Mouse (Mus musculus) intestine, postnatal 0 days (tissue): ENCODE results near the gene Mamdc2. TPM values are rescaled to one million over a fixed set of nuclear protein-coding genes. Genes with fewer than 3 reads are reported as not detected.
"Not testable (repeated sequence)": the region's sequence is repeated elsewhere in the genome, so short reads cannot be mapped to it uniquely, and the experiment has no call there.

ENCODE experiments used
- ATAC-seq: fragments of 200-750 bp; cut with Nextera tagmentation; 2 replicates; pipeline ENCODE4 v1.8.0; 2017; ENCODE audit warnings: mild to moderate bottlenecking, moderate TSS enrichment, moderate library complexity
- H3K27ac ChIP-seq: fragments of 300-500 bp; sonication (generic); 2 replicates; pipeline ENCODE4 v1.5.1; 2014; ENCODE audit warnings: mild to moderate bottlenecking, low read depth, low read length, moderate library complexity
- H3K27me3 ChIP-seq: fragments of 300-500 bp; sonication (generic); replicated peaks from 2 replicates; pipeline ENCODE4 v1.6.1; 2014; ENCODE audit warnings: low read length, mixed read lengths; ENCODE audit not compliant: control insufficient read depth, insufficient read depth
- H3K36me3 ChIP-seq: fragments of 300-500 bp; sonication (generic); 2 replicates; pipeline ENCODE4 v1.6.1; 2014; ENCODE audit warnings: mild to moderate bottlenecking, moderate library complexity; ENCODE audit not compliant: control insufficient read depth, insufficient read depth
- H3K4me1 ChIP-seq: fragments of 300-500 bp; sonication (generic); replicated peaks from 2 replicates; pipeline ENCODE4 v1.6.1; 2014; ENCODE audit warnings: antibody characterized with exemption, low read length, mixed read lengths; ENCODE audit not compliant: control insufficient read depth, insufficient read depth
- H3K4me2 ChIP-seq: fragments of 300-500 bp; sonication (generic); replicated peaks from 2 replicates; pipeline ENCODE4 v1.6.1; 2014; ENCODE audit warnings: low read depth, mild to moderate bottlenecking, moderate library complexity
- H3K4me3 ChIP-seq: fragments of 300-500 bp; sonication (generic); 2 replicates; pipeline ENCODE4 v1.5.1; 2014; ENCODE audit warnings: low read depth, low read length
- H3K9ac ChIP-seq: fragments of 300-500 bp; sonication (generic); 2 replicates; pipeline ENCODE4 v1.6.1; 2014; ENCODE audit warnings: mild to moderate bottlenecking, low read depth, low read length
- H3K9me3 ChIP-seq: fragments of 300-500 bp; sonication (generic); 2 replicates; pipeline ENCODE4 v1.6.1; 2016; ENCODE audit warnings: mixed run types; ENCODE audit not compliant: control insufficient read depth
- CTCF ChIP-seq: sonication (generic); IDR thresholded peaks from 2 replicates; pipeline ENCODE4 v1.5.1; 2016; ENCODE audit warnings: low read depth, mild to moderate bottlenecking, control low read depth, antibody characterized with exemption, moderate library complexity
- WGBS: fragments of 180-500 bp; shearing (Covaris S2); extraction: QIAGEN DNeasy Blood & Tissue Kit; methylation state at CpG from one replicate; pipeline ENCODE4 v1.1.7; 2014; 5-methylcytosine and 5-hydroxymethylcytosine counted together
- polyA plus RNA-seq: library from polyadenylated mRNA; unstranded; fragments of >200 nt; fragmentation: Nextera tagmentation; extraction: Ambion mirVana; gene quantifications from 2 replicates; pipeline ENCODE4 v1.2.1, GENCODE M21; 2015

Gene Mamdc2
- polyA plus RNA-seq = 2.5 and 2.6 TPM in 2 replicates

GRCm38 (mm10) chr19:23447988-23448497 is at the start of gene Mamdc2:
Mamdc2 (minus strand) TSS chr19:23448442.
- Histone ChIP-seq H3K27ac (no peak within 1 kb of the TSS), H3K4me2 (peak within 1 kb of the TSS; percentile 67), H3K9ac (peak within 1 kb of the TSS; percentile 34; the same call in 1 of the 2 replicates), H3K27me3 (0 out of 2 replicates have a peak, but pooled peaks cover 4% of the 10 kb centered on the region), H3K4me1 (peaks cover 4% of the 10 kb centered on the region; the same call in 1 of the 2 replicates), H3K4me3 (peak within 1 kb of the TSS; percentile 50), H3K36me3 (no peaks in the 10 kb centered on the region), H3K9me3 (peaks cover 7% of the 10 kb centered on the region; the same call in 1 of the 2 replicates)
- no peak for ATAC-seq
- WGBS = 1% methylated on average over 19 of the region's 19 CpGs
- no peak for TF ChIP-seq CTCF

DNA sequence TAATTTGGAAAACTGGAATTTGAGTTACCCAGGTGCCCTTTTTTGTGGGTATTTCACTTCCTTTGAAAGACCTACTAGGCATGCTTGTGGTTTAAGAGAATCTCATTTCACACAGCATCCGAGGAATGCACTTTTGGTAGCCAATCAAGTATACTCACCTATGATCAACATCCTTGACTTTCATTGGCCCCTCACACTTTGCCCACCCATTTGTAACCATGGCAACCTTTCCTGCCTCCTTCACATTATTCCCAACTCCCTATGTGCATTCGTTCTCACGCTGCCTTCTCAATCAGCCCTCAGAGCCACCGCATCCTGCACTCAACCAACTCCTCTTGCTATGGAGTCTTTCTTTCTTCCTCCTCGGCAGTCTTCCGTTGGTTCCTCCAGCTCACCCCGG is 49.8 kb upstream of the Mamdc2 start:
- H3K4me1 ChIP-seq = no peaks in the 10 kb centered on the region
- H3K4me3 ChIP-seq = no peak overlapping the region
- H3K27ac ChIP-seq = no peak overlapping the region
- no peaks in the 10 kb centered on the region for H3K27me3 ChIP-seq
- H3K36me3 ChIP-seq = no peaks in the 10 kb centered on the region
- H3K9ac ChIP-seq = no peak overlapping the region
- no peak for TF ChIP-seq CTCF
- no peaks in the 10 kb centered on the region for H3K9me3 ChIP-seq
- no peak overlapping the region for H3K4me2 ChIP-seq
- ATAC-seq = no peak
- WGBS = 86% methylated on average over 7 of the region's 7 CpGs

DNA sequence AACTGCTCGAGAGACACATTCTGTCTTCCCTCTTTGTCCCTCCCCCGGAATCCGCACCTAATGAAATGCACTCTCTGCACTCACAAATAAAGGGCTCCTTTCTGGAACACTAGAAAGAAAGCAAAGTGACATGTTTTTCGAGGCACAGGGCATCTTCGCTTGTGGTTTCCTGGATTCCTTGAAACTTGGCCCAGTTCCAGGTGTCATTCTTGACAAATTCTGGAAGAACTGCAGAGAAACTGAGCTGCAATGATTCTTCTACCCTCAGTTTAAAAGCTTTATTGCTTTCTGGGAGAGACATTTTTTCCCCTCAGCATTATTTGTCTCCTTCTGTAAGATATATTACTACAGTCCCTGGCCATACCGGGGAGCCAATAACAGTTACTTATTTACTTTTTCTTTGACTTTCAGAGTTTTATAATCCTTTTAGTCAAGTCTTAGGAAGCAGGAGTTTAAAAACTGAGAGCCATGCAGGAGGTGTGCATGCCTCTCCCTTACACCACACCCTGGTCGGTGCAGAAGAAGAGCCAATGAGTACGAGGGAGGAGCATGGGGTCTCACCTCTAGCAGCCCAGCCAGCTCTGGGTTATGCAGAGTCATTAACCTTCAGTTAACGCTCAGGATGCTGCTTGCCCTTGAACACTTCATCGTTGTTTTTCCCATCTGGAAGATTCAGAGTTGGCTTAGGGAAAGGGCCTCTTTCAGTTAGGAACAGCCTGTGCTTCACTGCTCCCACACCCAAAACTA is 49.1 kb upstream of the Mamdc2 start:
- no peak for TF ChIP-seq CTCF
- Histone ChIP-seq H3K9ac (no peak overlapping the region), H3K4me1 (no peaks in the 10 kb centered on the region), H3K36me3 (no peaks in the 10 kb centered on the region), H3K4me2 (no peak overlapping the region), H3K9me3 (no peaks in the 10 kb centered on the region), H3K27ac (no peak overlapping the region), H3K4me3 (no peak overlapping the region), H3K27me3 (no peaks in the 10 kb centered on the region)
- no peak for ATAC-seq
- 28% methylated on average over 10 of the region's 10 CpGs for WGBS

DNA sequence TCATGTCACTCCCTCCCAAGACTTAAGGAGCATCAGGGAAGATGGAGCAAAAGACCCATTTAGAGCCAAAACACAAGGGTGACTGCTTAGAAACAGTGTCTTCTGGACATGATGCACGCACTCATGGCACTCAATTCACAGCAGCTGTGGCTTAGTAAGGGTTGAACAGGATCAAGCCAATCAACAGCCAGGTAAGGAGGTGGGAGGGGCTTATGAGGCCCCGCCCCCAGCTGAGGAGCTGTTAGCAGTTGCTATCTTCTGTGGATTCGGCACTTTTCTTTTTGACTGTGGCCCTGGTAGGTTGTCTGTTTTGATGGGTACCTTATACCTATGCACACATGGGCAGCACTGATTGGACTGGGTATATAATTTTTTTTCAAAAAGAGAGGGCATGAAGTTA is 48.3 kb upstream of the Mamdc2 start:
- Histone ChIP-seq H3K27ac (no peak overlapping the region), H3K9me3 (no peaks in the 10 kb centered on the region), H3K4me3 (no peak overlapping the region), H3K27me3 (no peaks in the 10 kb centered on the region), H3K9ac (no peak overlapping the region), H3K4me1 (no peaks in the 10 kb centered on the region), H3K36me3 (no peaks in the 10 kb centered on the region), H3K4me2 (no peak overlapping the region)
- TF ChIP-seq CTCF = no peak
- ATAC-seq = no peak
- WGBS = 85% methylated on average over 3 of the region's 3 CpGs

DNA sequence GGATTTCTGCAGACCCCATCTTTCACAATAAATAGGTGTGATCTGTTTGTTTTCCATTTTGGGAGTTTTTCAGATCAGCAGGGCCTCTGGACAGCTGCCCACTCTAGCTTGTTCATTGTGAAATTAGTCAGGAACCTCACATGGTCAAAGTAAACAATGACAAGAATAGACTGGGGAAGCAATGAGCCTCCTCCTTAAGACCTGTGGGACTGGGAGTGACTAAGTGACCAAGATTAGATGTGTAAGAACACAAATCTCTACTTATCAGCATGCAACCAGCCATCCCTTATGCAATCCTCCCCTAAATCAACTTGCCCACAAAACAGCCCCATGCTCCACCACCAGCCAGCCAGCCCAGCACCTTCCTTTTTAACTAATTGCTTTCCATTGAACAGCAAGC is 44.4 kb upstream of the Mamdc2 start:
- Histone ChIP-seq H3K9me3 (no peaks in the 10 kb centered on the region), H3K4me2 (no peak overlapping the region), H3K27me3 (no peaks in the 10 kb centered on the region), H3K4me1 (no peaks in the 10 kb centered on the region), H3K27ac (no peak overlapping the region), H3K4me3 (no peak overlapping the region), H3K9ac (no peak overlapping the region), H3K36me3 (no peaks in the 10 kb centered on the region)
- TF ChIP-seq CTCF = no peak
- ATAC-seq = no peak

DNA sequence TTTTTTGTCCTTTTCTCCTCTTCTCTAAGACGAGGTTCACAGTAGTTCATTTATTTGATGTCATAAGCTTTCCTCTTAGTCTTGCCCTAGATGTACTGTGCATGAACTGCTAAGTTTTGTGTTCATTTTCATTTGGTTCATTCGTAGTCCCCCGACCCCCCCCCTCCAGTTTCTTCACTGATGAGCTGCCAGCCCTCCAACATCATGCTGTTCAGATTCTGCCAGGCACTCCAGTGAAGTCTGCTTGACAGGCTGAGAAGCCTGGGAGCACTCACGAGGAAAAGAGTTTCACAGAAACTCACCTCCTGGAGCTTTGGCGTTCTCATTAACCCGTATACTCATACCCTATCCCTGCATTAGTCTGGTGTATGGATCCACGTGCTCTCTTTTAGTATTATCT is 42.5 kb upstream of the Mamdc2 start:
- H3K4me1 ChIP-seq, H3K36me3 ChIP-seq, H3K9me3 ChIP-seq, H3K4me3 ChIP-seq, H3K27ac ChIP-seq, ATAC-seq, H3K27me3 ChIP-seq, H3K4me2 ChIP-seq, H3K9ac ChIP-seq: not testable (repeated sequence)
- 47% methylated on average over 7 of the region's 7 CpGs for WGBS
